Mouse (Mus musculus): ENCODE measurements around the gene Necab3. TPM values are rescaled to one million over a fixed set of nuclear protein-coding genes. Genes with fewer than 3 reads are reported as not detected.
A peak's percentile ranks its signal among the peaks of the same experiment; 100 is the strongest.

Gene Necab3
- polyA plus RNA-seq, 1 experiment from 2014 or later = 0.40 TPM

- no peak overlapping the region for H3K4me2 ChIP-seq
- H3K36me3 ChIP-seq (replicated peaks) = peaks cover 44% of the 10 kb centered on the region
- no peaks in the 10 kb centered on the region for H3K9me3 ChIP-seq (replicated peaks)
- peaks cover 8% of the 10 kb centered on the region for H3K4me1 ChIP-seq (replicated peaks)
- no peak overlapping the region for H3K4me3 ChIP-seq (replicated peaks)
- 80% methylated on average over 4 of the region's 4 CpGs for WGBS (ENCODE audit: insufficient replicate concordance)
- H3K27ac ChIP-seq (replicated peaks) = no peak overlapping the region
- ATAC-seq (ENCODE audit: insufficient read depth) = no peak
- H3K9ac ChIP-seq = no peak overlapping the region
- no peaks in the 10 kb centered on the region for H3K27me3 ChIP-seq
These were observed 30.4 kb upstream of the Necab3 start for GRCm38 (mm10) chr2:154589051-154589450.

GRCm38 (mm10) chr2:154586405-154586804, 27.7 kb upstream of the Necab3 start:
- no peak overlapping the region for H3K27ac ChIP-seq (replicated peaks)
- H3K4me1 ChIP-seq (replicated peaks) = peaks cover 24% of the 10 kb centered on the region
- H3K4me2 ChIP-seq = no peak overlapping the region
- peaks cover 22% of the 10 kb centered on the region for H3K36me3 ChIP-seq (replicated peaks)
- ATAC-seq (ENCODE audit: insufficient read depth) = no peak
- no peak overlapping the region for H3K9ac ChIP-seq
- H3K4me3 ChIP-seq (replicated peaks) = no peak overlapping the region
- no peaks in the 10 kb centered on the region for H3K27me3 ChIP-seq
- 64% methylated on average over 5 of the region's 5 CpGs for WGBS (ENCODE audit: insufficient replicate concordance)
- H3K9me3 ChIP-seq (replicated peaks) = no peaks in the 10 kb centered on the region

GRCm38 (mm10) chr2:154584931-154585601, 26.4 kb upstream of the Necab3 start:
- Histone ChIP-seq H3K4me1 (replicated peaks) (peaks cover 24% of the 10 kb centered on the region), H3K4me3 (replicated peaks) (no peak overlapping the region), H3K4me2 (no peak overlapping the region), H3K27ac (replicated peaks) (no peak overlapping the region), H3K9me3 (replicated peaks) (no peaks in the 10 kb centered on the region), H3K27me3 (no peaks in the 10 kb centered on the region), H3K36me3 (replicated peaks) (peaks cover 21% of the 10 kb centered on the region), H3K9ac (no peak overlapping the region)
- no peak for ATAC-seq (ENCODE audit: insufficient read depth)
- 69% methylated on average over 17 of the region's 17 CpGs for WGBS (ENCODE audit: insufficient replicate concordance)

GRCm38 (mm10) chr2:154583906-154584872, 25.5 kb upstream of the Necab3 start:
- H3K4me2 ChIP-seq = no peak overlapping the region

GRCm38 (mm10) chr2:154581421-154581820, 22.7 kb upstream of the Necab3 start:
- WGBS (ENCODE audit: insufficient replicate concordance) = 78% methylated on average over 1 of the region's 1 CpGs

More at GRCm38 (mm10) chr2:154583906-154584872, 25.5 kb upstream of the Necab3 start:
- Histone ChIP-seq H3K4me1 (replicated peaks) (peaks cover 24% of the 10 kb centered on the region), H3K36me3 (replicated peaks) (peaks cover 19% of the 10 kb centered on the region), H3K27ac (replicated peaks) (0 out of 2 replicates have a peak overlapping the region, but pooled peaks have one; percentile 41), H3K27me3 (no peaks in the 10 kb centered on the region), H3K4me3 (replicated peaks) (no peak overlapping the region), H3K9ac (no peak overlapping the region), H3K9me3 (replicated peaks) (no peaks in the 10 kb centered on the region)
- WGBS (ENCODE audit: insufficient replicate concordance) = 37% methylated on average over 15 of the region's 15 CpGs
- ATAC-seq (ENCODE audit: insufficient read depth) = peak; percentile 60

GRCm38 (mm10) chr2:154580586-154580985, 21.9 kb upstream of the Necab3 start:
- WGBS (ENCODE audit: insufficient replicate concordance) = 81% methylated on average over 8 of the region's 8 CpGs
- H3K4me2 ChIP-seq = no peak overlapping the region
- no peak for ATAC-seq (ENCODE audit: insufficient read depth)
- H3K27ac ChIP-seq (replicated peaks) = no peak overlapping the region
- no peaks in the 10 kb centered on the region for H3K9me3 ChIP-seq (replicated peaks)
- no peak overlapping the region for H3K9ac ChIP-seq
- no peaks in the 10 kb centered on the region for H3K36me3 ChIP-seq (replicated peaks)
- H3K27me3 ChIP-seq = no peaks in the 10 kb centered on the region
- peaks cover 24% of the 10 kb centered on the region for H3K4me1 ChIP-seq (replicated peaks)
- no peak overlapping the region for H3K4me3 ChIP-seq (replicated peaks)

More at GRCm38 (mm10) chr2:154581421-154581820, 22.7 kb upstream of the Necab3 start:
- no peak for ATAC-seq (ENCODE audit: insufficient read depth)
- H3K4me3 ChIP-seq (replicated peaks) = no peak overlapping the region
- no peaks in the 10 kb centered on the region for H3K9me3 ChIP-seq (replicated peaks)
- H3K4me2 ChIP-seq = no peak overlapping the region
- no peak overlapping the region for H3K27ac ChIP-seq (replicated peaks)
- no peaks in the 10 kb centered on the region for H3K27me3 ChIP-seq
- H3K4me1 ChIP-seq (replicated peaks) = peaks cover 24% of the 10 kb centered on the region
- no peak overlapping the region for H3K9ac ChIP-seq
- H3K36me3 ChIP-seq (replicated peaks) = peaks cover 2% of the 10 kb centered on the region

GRCm38 (mm10) chr2:154577744-154578067, 19.0 kb upstream of the Necab3 start:
- Histone ChIP-seq H3K9me3 (replicated peaks) (no peaks in the 10 kb centered on the region), H3K4me2 (no peak overlapping the region), H3K27me3 (no peaks in the 10 kb centered on the region), H3K36me3 (replicated peaks) (no peaks in the 10 kb centered on the region), H3K4me1 (replicated peaks) (peaks cover 5% of the 10 kb centered on the region), H3K27ac (replicated peaks) (no peak overlapping the region), H3K9ac (no peak overlapping the region), H3K4me3 (replicated peaks) (no peak overlapping the region)
- 83% methylated on average over 6 of the region's 6 CpGs for WGBS (ENCODE audit: insufficient replicate concordance)
- no peak for ATAC-seq (ENCODE audit: insufficient read depth)

GRCm38 (mm10) chr2:154576876-154577743, 18.4 kb upstream of the Necab3 start:
- H3K4me3 ChIP-seq (replicated peaks) = no peak overlapping the region
- no peaks in the 10 kb centered on the region for H3K36me3 ChIP-seq (replicated peaks)
- H3K4me1 ChIP-seq (replicated peaks) = 0 out of 2 replicates have a peak, but pooled peaks cover 2% of the 10 kb centered on the region
- no peak overlapping the region for H3K9ac ChIP-seq
- H3K9me3 ChIP-seq (replicated peaks) = no peaks in the 10 kb centered on the region
- H3K27ac ChIP-seq (replicated peaks) = no peak overlapping the region
- no peaks in the 10 kb centered on the region for H3K27me3 ChIP-seq
- no peak for ATAC-seq (ENCODE audit: insufficient read depth)
- no peak overlapping the region for H3K4me2 ChIP-seq
- 67% methylated on average over 12 of the region's 12 CpGs for WGBS (ENCODE audit: insufficient replicate concordance)

GRCm38 (mm10) chr2:154574271-154574670, 15.6 kb upstream of the Necab3 start:
- Histone ChIP-seq H3K9me3 (replicated peaks) (no peaks in the 10 kb centered on the region), H3K4me2 (no peak overlapping the region), H3K9ac (no peak overlapping the region), H3K4me1 (replicated peaks) (peaks cover 21% of the 10 kb centered on the region), H3K27ac (replicated peaks) (peak overlapping the region; percentile 65), H3K4me3 (replicated peaks) (no peak overlapping the region), H3K27me3 (no peaks in the 10 kb centered on the region), H3K36me3 (replicated peaks) (no peaks in the 10 kb centered on the region)
- WGBS (ENCODE audit: insufficient replicate concordance) = 47% methylated on average over 7 of the region's 7 CpGs
- ATAC-seq (ENCODE audit: insufficient read depth) = no peak

- no peak overlapping the region for H3K9ac ChIP-seq
- H3K4me1 ChIP-seq (replicated peaks) = peaks cover 32% of the 10 kb centered on the region
- no peaks in the 10 kb centered on the region for H3K27me3 ChIP-seq
- H3K4me2 ChIP-seq = no peak overlapping the region
- WGBS (ENCODE audit: insufficient replicate concordance) = 65% methylated on average over 3 of the region's 3 CpGs
- no peak overlapping the region for H3K27ac ChIP-seq (replicated peaks)
- no peaks in the 10 kb centered on the region for H3K9me3 ChIP-seq (replicated peaks)
- ATAC-seq (ENCODE audit: insufficient read depth) = no peak
- no peaks in the 10 kb centered on the region for H3K36me3 ChIP-seq (replicated peaks)
- H3K4me3 ChIP-seq (replicated peaks) = no peak overlapping the region
These were observed 14.3 kb upstream of the Necab3 start for GRCm38 (mm10) chr2:154572996-154573395.

Data from liver, embryonic 15.5 days (tissue).